Mouse (Mus musculus) intestine, embryonic 15.5 days (tissue): ENCODE results near the gene Adh4. TPM values are rescaled to one million over a fixed set of nuclear protein-coding genes. Genes with fewer than 3 reads are reported as not detected.
"Not testable (repeated sequence)": the region's sequence is repeated elsewhere in the genome, so short reads cannot be mapped to it uniquely, and the experiment has no call there.

Experiments
- ATAC-seq: fragments of 200-750 bp; cut with Nextera tagmentation; 2 replicates; pipeline ENCODE4 v1.8.0; 2017; ENCODE audit warnings: moderate TSS enrichment, moderate library complexity
- H3K27ac ChIP-seq: fragments of 300-500 bp; sonication (generic); 2 replicates; pipeline ENCODE4 v1.5.1; 2015; ENCODE audit warnings: mild to moderate bottlenecking, inconsistent platforms
- H3K27me3 ChIP-seq: fragments of 300-500 bp; sonication (generic); replicated peaks from 2 replicates; pipeline ENCODE4 v1.6.1; 2015; ENCODE audit warnings: inconsistent platforms
- H3K36me3 ChIP-seq: fragments of 300-500 bp; sonication (generic); 2 replicates; pipeline ENCODE4 v1.6.1; 2015; ENCODE audit warnings: inconsistent platforms
- H3K4me1 ChIP-seq: fragments of 300-500 bp; sonication (generic); replicated peaks from 2 replicates; pipeline ENCODE4 v1.6.1; 2015; ENCODE audit warnings: inconsistent platforms
- H3K4me2 ChIP-seq: fragments of 300-500 bp; sonication (generic); replicated peaks from 2 replicates; pipeline ENCODE4 v1.6.1; 2015; ENCODE audit warnings: mild to moderate bottlenecking, inconsistent platforms
- H3K4me3 ChIP-seq: fragments of 300-500 bp; sonication (generic); replicated peaks from 2 replicates; pipeline ENCODE4 v1.5.1; 2015; ENCODE audit warnings: inconsistent platforms
- H3K9ac ChIP-seq: fragments of 300-500 bp; sonication (generic); 2 replicates; pipeline ENCODE4 v1.6.1; 2015; ENCODE audit warnings: inconsistent platforms
- H3K9me3 ChIP-seq: fragments of 300-500 bp; sonication (generic); 2 replicates; pipeline ENCODE4 v1.6.1; 2016; ENCODE audit warnings: inconsistent platforms
- WGBS: fragments of 180-500 bp; shearing (Covaris S2); methylation state at CpG from one replicate; pipeline ENCODE4 v1.1.7; 2015; 5-methylcytosine and 5-hydroxymethylcytosine counted together
- polyA plus RNA-seq: library from polyadenylated mRNA; unstranded; fragments of >200 nt; fragmentation: Nextera tagmentation; extraction: Ambion mirVana; gene quantifications from 2 replicates; pipeline ENCODE4 v1.2.1, GENCODE M21; 2015

Adh4 gene
- polyA plus RNA-seq, 1 experiment from 2014 or later, result 0.31 TPM

GRCm38 (mm10) chr3:138452169-138452568 lies 36.9 kb downstream of the Adh4 start:
- Histone ChIP-seq H3K4me2 (no peak overlapping the region), H3K36me3 (peaks cover 35% of the 10 kb centered on the region), H3K4me3 (no peak overlapping the region), H3K9ac (no peak overlapping the region), H3K27ac (no peak overlapping the region), H3K9me3 (no peaks in the 10 kb centered on the region), H3K27me3 (no peaks in the 10 kb centered on the region), H3K4me1 (no peaks in the 10 kb centered on the region)
- ATAC-seq, result no peak
- WGBS, result 81% methylated on average over 10 of the region's 10 CpGs

- Histone ChIP-seq H3K36me3 (peaks cover 34% of the 10 kb centered on the region), H3K4me2 (no peak overlapping the region), H3K27ac (no peak overlapping the region), H3K27me3 (no peaks in the 10 kb centered on the region), H3K9me3 (no peaks in the 10 kb centered on the region), H3K4me3 (no peak overlapping the region), H3K4me1 (no peaks in the 10 kb centered on the region), H3K9ac (no peak overlapping the region)
- no peak for ATAC-seq
- WGBS, result 92% methylated on average over 1 of the region's 1 CpGs
Measured at GRCm38 (mm10) chr3:138454234-138454633, 39.0 kb downstream of the Adh4 start.

GRCm38 (mm10) chr3:138454711-138455435 lies 39.6 kb downstream of the Adh4 start:
- Histone ChIP-seq H3K4me1 (no peaks in the 10 kb centered on the region), H3K27ac (no peak overlapping the region), H3K4me2 (no peak overlapping the region), H3K36me3 (peaks cover 39% of the 10 kb centered on the region), H3K9me3 (no peaks in the 10 kb centered on the region), H3K27me3 (no peaks in the 10 kb centered on the region), H3K9ac (no peak overlapping the region), H3K4me3 (no peak overlapping the region)
- 89% methylated on average over 13 of the region's 13 CpGs for WGBS
- ATAC-seq, result no peak

GRCm38 (mm10) chr3:138458441-138458840 lies 43.2 kb downstream of the Adh4 start:
- H3K27ac ChIP-seq, result no peak overlapping the region
- WGBS, result 97% methylated on average over 3 of the region's 3 CpGs
- no peak for ATAC-seq

GRCm38 (mm10) chr3:138460260-138460659 lies 45.0 kb downstream of the Adh4 start:
- no peak overlapping the region for H3K27ac ChIP-seq
- H3K4me2 ChIP-seq, result no peak overlapping the region
- ATAC-seq, result no peak
- no peak overlapping the region for H3K9ac ChIP-seq
- H3K27me3 ChIP-seq, result no peaks in the 10 kb centered on the region
- WGBS, result 85% methylated on average over 13 of the region's 13 CpGs
- no peaks in the 10 kb centered on the region for H3K9me3 ChIP-seq
- peaks cover 38% of the 10 kb centered on the region for H3K36me3 ChIP-seq
- no peaks in the 10 kb centered on the region for H3K4me1 ChIP-seq
- no peak overlapping the region for H3K4me3 ChIP-seq

More at GRCm38 (mm10) chr3:138458441-138458840, 43.2 kb downstream of the Adh4 start:
- no peak overlapping the region for H3K4me2 ChIP-seq
- H3K4me3 ChIP-seq, result no peak overlapping the region
- H3K9ac ChIP-seq, result no peak overlapping the region
- peaks cover 31% of the 10 kb centered on the region for H3K36me3 ChIP-seq
- no peaks in the 10 kb centered on the region for H3K27me3 ChIP-seq
- no peaks in the 10 kb centered on the region for H3K9me3 ChIP-seq
- H3K4me1 ChIP-seq, result no peaks in the 10 kb centered on the region

- Histone ChIP-seq H3K4me2 (no peak overlapping the region), H3K9ac (no peak overlapping the region), H3K9me3 (no peaks in the 10 kb centered on the region), H3K36me3 (peaks cover 32% of the 10 kb centered on the region), H3K4me3 (no peak overlapping the region), H3K27ac (no peak overlapping the region), H3K4me1 (no peaks in the 10 kb centered on the region), H3K27me3 (no peaks in the 10 kb centered on the region)
- ATAC-seq, result no peak
- WGBS, result 92% methylated on average over 3 of the region's 3 CpGs
Measured at GRCm38 (mm10) chr3:138461832-138462231, 46.6 kb downstream of the Adh4 start.

GRCm38 (mm10) chr3:138463137-138463536 lies 47.9 kb downstream of the Adh4 start:
- no peak overlapping the region for H3K4me2 ChIP-seq
- H3K9me3 ChIP-seq, result no peaks in the 10 kb centered on the region
- H3K4me3 ChIP-seq, result no peak overlapping the region
- H3K27ac ChIP-seq, result no peak overlapping the region
- no peaks in the 10 kb centered on the region for H3K4me1 ChIP-seq
- H3K36me3 ChIP-seq, result peaks cover 33% of the 10 kb centered on the region
- no peaks in the 10 kb centered on the region for H3K27me3 ChIP-seq
- ATAC-seq, result peak; percentile 78
- no peak overlapping the region for H3K9ac ChIP-seq
- WGBS, result 74% methylated on average over 2 of the region's 2 CpGs

- Histone ChIP-seq H3K36me3 (peaks cover 34% of the 10 kb centered on the region), H3K27me3 (no peaks in the 10 kb centered on the region), H3K9ac (no peak overlapping the region), H3K4me3 (no peak overlapping the region), H3K4me1 (no peaks in the 10 kb centered on the region), H3K4me2 (no peak overlapping the region), H3K27ac (no peak overlapping the region), H3K9me3 (no peaks in the 10 kb centered on the region)
- 73% methylated on average over 6 of the region's 6 CpGs for WGBS
- ATAC-seq, result no peak
Measured at GRCm38 (mm10) chr3:138463807-138464206, 48.5 kb downstream of the Adh4 start.

- WGBS, result 79% methylated on average over 16 of the region's 16 CpGs
- no peak overlapping the region for H3K9ac ChIP-seq
Measured at GRCm38 (mm10) chr3:138464573-138465147, 49.4 kb downstream of the Adh4 start.

GRCm38 (mm10) chr3:138466656-138467055 lies 51.4 kb downstream of the Adh4 start:
- not testable (repeated sequence) for H3K27me3 ChIP-seq, H3K9me3 ChIP-seq, H3K9ac ChIP-seq, H3K4me1 ChIP-seq, H3K27ac ChIP-seq, H3K4me2 ChIP-seq, ATAC-seq, H3K4me3 ChIP-seq
- peaks cover 20% of the 10 kb centered on the region for H3K36me3 ChIP-seq
- WGBS, result 91% methylated on average over 1 of the region's 1 CpGs

More at GRCm38 (mm10) chr3:138464573-138465147, 49.4 kb downstream of the Adh4 start:
- no peak overlapping the region for H3K4me2 ChIP-seq
- H3K36me3 ChIP-seq, result peaks cover 31% of the 10 kb centered on the region
- no peaks in the 10 kb centered on the region for H3K9me3 ChIP-seq
- no peaks in the 10 kb centered on the region for H3K4me1 ChIP-seq
- no peak for ATAC-seq
- H3K27ac ChIP-seq, result no peak overlapping the region
- H3K4me3 ChIP-seq, result no peak overlapping the region
- H3K27me3 ChIP-seq, result no peaks in the 10 kb centered on the region

- no peak overlapping the region for H3K27ac ChIP-seq
- H3K4me2 ChIP-seq, result no peak overlapping the region
- H3K36me3 ChIP-seq, result peaks cover 18% of the 10 kb centered on the region
- ATAC-seq, result no peak
- no peak overlapping the region for H3K9ac ChIP-seq
- H3K4me1 ChIP-seq, result no peaks in the 10 kb centered on the region
- 89% methylated on average over 3 of the region's 3 CpGs for WGBS
- no peak overlapping the region for H3K4me3 ChIP-seq
- no peaks in the 10 kb centered on the region for H3K27me3 ChIP-seq
- H3K9me3 ChIP-seq, result no peaks in the 10 kb centered on the region
Measured at GRCm38 (mm10) chr3:138471066-138471465, 55.8 kb downstream of the Adh4 start.

- Histone ChIP-seq H3K27ac (no peak overlapping the region), H3K9me3 (no peaks in the 10 kb centered on the region), H3K27me3 (no peaks in the 10 kb centered on the region), H3K4me2 (no peak overlapping the region), H3K4me3 (no peak overlapping the region), H3K36me3 (0 out of 2 replicates have a peak, but pooled peaks cover 5% of the 10 kb centered on the region), H3K4me1 (no peaks in the 10 kb centered on the region), H3K9ac (no peak overlapping the region)
- ATAC-seq, result no peak
- WGBS, result 93% methylated on average over 8 of the region's 8 CpGs
Measured at GRCm38 (mm10) chr3:138479489-138479888, 64.2 kb downstream of the Adh4 start.
